Mouse (Mus musculus): ENCODE measurements around the gene Bcdin3d. TPM values are rescaled to one million over a fixed set of nuclear protein-coding genes. Genes with fewer than 3 reads are reported as not detected.

Bcdin3d gene
- polyA plus RNA-seq, 1 experiment: not detected

- TF ChIP-seq POLR2A (IDR thresholded peaks at IDR 0.05; ENCODE audit: insufficient read depth, low read depth, low read length): no peak
- TF ChIP-seq CTCF (IDR thresholded peaks at IDR 0.05; ENCODE audit: insufficient read depth, low read depth, low read length): no peak
- WGBS: 80% methylated on average over 5 of the region's 5 CpGs
- H3K4me3 ChIP-seq (ENCODE audit: insufficient read depth, low read depth, low read length): no peak overlapping the region
- H3K27ac ChIP-seq (ENCODE audit: insufficient read depth, low read depth, low read length): no peak overlapping the region
- peaks cover 65% of the 10 kb centered on the region for H3K4me1 ChIP-seq (ENCODE audit: control insufficient read depth, insufficient read depth, low read length)
Observed at GRCm38 (mm10) chr15:99503256-99503655, 28.7 kb upstream of the Bcdin3d start.

- H3K4me1 ChIP-seq (ENCODE audit: control insufficient read depth, insufficient read depth, low read length): peaks cover 72% of the 10 kb centered on the region
Observed at GRCm38 (mm10) chr15:99502311-99502831, 27.8 kb upstream of the Bcdin3d start.

GRCm38 (mm10) chr15:99501292-99502260 lies 27.0 kb upstream of the Bcdin3d start:
- Histone ChIP-seq H3K4me1 (ENCODE audit: control insufficient read depth, insufficient read depth, low read length) (peaks cover 74% of the 10 kb centered on the region), H3K27ac (ENCODE audit: insufficient read depth, low read depth, low read length) (peak overlapping the region; percentile 95), H3K4me3 (ENCODE audit: insufficient read depth, low read depth, low read length) (no peak overlapping the region)
- TF ChIP-seq CTCF (IDR thresholded peaks at IDR 0.05; ENCODE audit: insufficient read depth, low read depth, low read length) (no peak), POLR2A (IDR thresholded peaks at IDR 0.05; ENCODE audit: insufficient read depth, low read depth, low read length) (no peak)
- WGBS: 29% methylated on average over 20 of the region's 20 CpGs

More at GRCm38 (mm10) chr15:99502311-99502831, 27.8 kb upstream of the Bcdin3d start:
- no peak for TF ChIP-seq CTCF (IDR thresholded peaks at IDR 0.05; ENCODE audit: insufficient read depth, low read depth, low read length)
- no peak for TF ChIP-seq POLR2A (IDR thresholded peaks at IDR 0.05; ENCODE audit: insufficient read depth, low read depth, low read length)
- WGBS: 36% methylated on average over 12 of the region's 12 CpGs
- H3K4me3 ChIP-seq (ENCODE audit: insufficient read depth, low read depth, low read length): no peak overlapping the region
- peak overlapping the region; percentile 95 for H3K27ac ChIP-seq (ENCODE audit: insufficient read depth, low read depth, low read length)

- H3K4me3 ChIP-seq (ENCODE audit: insufficient read depth, low read depth, low read length): no peak overlapping the region
- H3K27ac ChIP-seq (ENCODE audit: insufficient read depth, low read depth, low read length): no peak overlapping the region
- TF ChIP-seq CTCF (IDR thresholded peaks at IDR 0.05; ENCODE audit: insufficient read depth, low read depth, low read length) (no peak), POLR2A (IDR thresholded peaks at IDR 0.05; ENCODE audit: insufficient read depth, low read depth, low read length) (no peak)
- H3K4me1 ChIP-seq (ENCODE audit: control insufficient read depth, insufficient read depth, low read length): peaks cover 63% of the 10 kb centered on the region
- 50% methylated on average over 5 of the region's 5 CpGs for WGBS
Observed at GRCm38 (mm10) chr15:99500320-99500719, 25.8 kb upstream of the Bcdin3d start.

- Histone ChIP-seq H3K27ac (ENCODE audit: insufficient read depth, low read depth, low read length) (no peak overlapping the region), H3K4me1 (ENCODE audit: control insufficient read depth, insufficient read depth, low read length) (peaks cover 58% of the 10 kb centered on the region), H3K4me3 (ENCODE audit: insufficient read depth, low read depth, low read length) (no peak overlapping the region)
- 79% methylated on average over 6 of the region's 6 CpGs for WGBS
- no peak for TF ChIP-seq CTCF (IDR thresholded peaks at IDR 0.05; ENCODE audit: insufficient read depth, low read depth, low read length)
- no peak for TF ChIP-seq POLR2A (IDR thresholded peaks at IDR 0.05; ENCODE audit: insufficient read depth, low read depth, low read length)
Observed at GRCm38 (mm10) chr15:99499726-99500125, 25.2 kb upstream of the Bcdin3d start.

GRCm38 (mm10) chr15:99498781-99499180 lies 24.3 kb upstream of the Bcdin3d start:
- WGBS: 76% methylated on average over 4 of the region's 4 CpGs
- Histone ChIP-seq H3K27ac (ENCODE audit: insufficient read depth, low read depth, low read length) (no peak overlapping the region), H3K4me1 (ENCODE audit: control insufficient read depth, insufficient read depth, low read length) (peaks cover 56% of the 10 kb centered on the region), H3K4me3 (ENCODE audit: insufficient read depth, low read depth, low read length) (no peak overlapping the region)
- TF ChIP-seq CTCF (IDR thresholded peaks at IDR 0.05; ENCODE audit: insufficient read depth, low read depth, low read length): no peak

GRCm38 (mm10) chr15:99498356-99498755 lies 23.8 kb upstream of the Bcdin3d start:
- no peak overlapping the region for H3K4me3 ChIP-seq (ENCODE audit: insufficient read depth, low read depth, low read length)
- peaks cover 55% of the 10 kb centered on the region for H3K4me1 ChIP-seq (ENCODE audit: control insufficient read depth, insufficient read depth, low read length)
- 60% methylated on average over 4 of the region's 4 CpGs for WGBS
- peak overlapping the region; percentile 31; the same call in 1 of the 2 replicates for H3K27ac ChIP-seq (ENCODE audit: insufficient read depth, low read depth, low read length)
- TF ChIP-seq CTCF (IDR thresholded peaks at IDR 0.05; ENCODE audit: insufficient read depth, low read depth, low read length) (no peak), POLR2A (IDR thresholded peaks at IDR 0.05; ENCODE audit: insufficient read depth, low read depth, low read length) (no peak)

- peak overlapping the region; percentile 58 for H3K27ac ChIP-seq (ENCODE audit: insufficient read depth, low read depth, low read length)
- WGBS: 25% methylated on average over 12 of the region's 12 CpGs
- no peak overlapping the region for H3K4me3 ChIP-seq (ENCODE audit: insufficient read depth, low read depth, low read length)
- H3K4me1 ChIP-seq (ENCODE audit: control insufficient read depth, insufficient read depth, low read length): peaks cover 50% of the 10 kb centered on the region
- no peak for TF ChIP-seq POLR2A (IDR thresholded peaks at IDR 0.05; ENCODE audit: insufficient read depth, low read depth, low read length)
- TF ChIP-seq CTCF (IDR thresholded peaks at IDR 0.05; ENCODE audit: insufficient read depth, low read depth, low read length): no peak
Observed at GRCm38 (mm10) chr15:99497527-99498242, 23.2 kb upstream of the Bcdin3d start.
